Mouse (Mus musculus) myocyte (in vitro differentiated cells): ENCODE results near the gene Dll4.

Experiments used
- CEBPB ChIP-seq: IDR thresholded peaks from 2 replicates; pipeline ENCODE4 v1.6.1; 2011; ENCODE audit warnings: mild to moderate bottlenecking, moderate library complexity; ENCODE audit not compliant: poor library complexity, insufficient read depth, severe bottlenecking
- MAX ChIP-seq: IDR thresholded peaks from one replicate; pipeline ENCODE4 v1.6.1; 2011; ENCODE audit warnings: low read depth, mild to moderate bottlenecking, control low read depth
- MYOD1 ChIP-seq, 3 experiments: IDR thresholded peaks; one replicate each; pipeline ENCODE4 v1.6.1; 2011; ENCODE audit warnings: control low read depth in 2 of 3, low read depth in 2 of 3, mild to moderate bottlenecking in 2 of 3, moderate library complexity in 1 of 3; ENCODE audit not compliant: insufficient read length in 2 of 3, control insufficient read depth in 1 of 3
- POLR2A ChIP-seq: IDR thresholded peaks from one replicate; pipeline ENCODE4 v1.6.1; 2011; ENCODE audit warnings: low read depth, mild to moderate bottlenecking, control low read depth, moderate library complexity; ENCODE audit not compliant: insufficient read length
- POLR2AphosphoS2 ChIP-seq: IDR thresholded peaks from one replicate; pipeline ENCODE4 v1.6.1; 2011; ENCODE audit warnings: low read depth, control low read depth; ENCODE audit not compliant: insufficient read length
- SRF ChIP-seq: IDR thresholded peaks from one replicate; pipeline ENCODE4 v1.6.1; 2011; ENCODE audit warnings: low read depth; ENCODE audit not compliant: control insufficient read depth, insufficient read length
- TCF12 ChIP-seq: IDR thresholded peaks from one replicate; pipeline ENCODE4 v1.6.1; 2011; ENCODE audit warnings: mild to moderate bottlenecking, control low read depth; ENCODE audit not compliant: poor library complexity, insufficient read depth, severe bottlenecking
- TCF3 ChIP-seq: IDR thresholded peaks from one replicate; pipeline ENCODE4 v1.6.1; 2011; ENCODE audit warnings: low read depth, control low read depth; ENCODE audit not compliant: insufficient read length
- USF1 ChIP-seq: IDR thresholded peaks from one replicate; pipeline ENCODE4 v1.6.1; 2011; ENCODE audit warnings: low read depth, mild to moderate bottlenecking, control low read depth, moderate library complexity

- TF ChIP-seq POLR2A, result no peak
- no peak for TF ChIP-seq USF1
- no peak for TF ChIP-seq MAX
- no peak for TF ChIP-seq SRF
- no peak for TF ChIP-seq POLR2AphosphoS2
- no peak for TF ChIP-seq TCF3
- no peak for TF ChIP-seq TCF12
- TF ChIP-seq CEBPB, result no peak
- TF ChIP-seq MYOD1 (IDR thresholded peaks at IDR 0.05; ENCODE audit: control insufficient read depth in 1 of 3, insufficient read length in 2 of 3, low read depth in 2 of 3), result no peak
Observed at GRCm38 (mm10) chr2:119292852-119293251, 32.7 kb upstream of the Dll4 start.
